Mouse (Mus musculus) liver, embryonic 16.5 days (tissue): ENCODE results near the gene Card11. TPM values are rescaled to one million over a fixed set of nuclear protein-coding genes. Genes with fewer than 3 reads are reported as not detected.

Experiments
- ATAC-seq: fragments of 200-750 bp; cut with Nextera tagmentation; 2 replicates; pipeline ENCODE4 v1.8.0; 2017; ENCODE audit warnings: low read depth, mild to moderate bottlenecking, moderate number of reproducible peaks, moderate library complexity
- H3K27ac ChIP-seq: fragments of 300-500 bp; sonication (generic); 2 replicates; pipeline ENCODE4 v1.5.1; 2014; ENCODE audit warnings: mild to moderate bottlenecking, low read length
- H3K27me3 ChIP-seq: fragments of 300-500 bp; sonication (generic); 2 replicates; pipeline ENCODE4 v1.6.1; 2014; ENCODE audit warnings: low read depth, low read length, mixed read lengths; ENCODE audit not compliant: control insufficient read depth, insufficient read depth
- H3K36me3 ChIP-seq: fragments of 300-500 bp; sonication (generic); 2 replicates; pipeline ENCODE4 v1.6.1; 2014; ENCODE audit warnings: mild to moderate bottlenecking; ENCODE audit not compliant: control insufficient read depth, insufficient read depth
- H3K4me1 ChIP-seq: fragments of 300-500 bp; sonication (generic); 2 replicates; pipeline ENCODE4 v1.6.1; 2014; ENCODE audit warnings: low read depth, low read length, mixed read lengths; ENCODE audit not compliant: control insufficient read depth
- H3K4me2 ChIP-seq: fragments of 300-500 bp; sonication (generic); 2 replicates; pipeline ENCODE4 v1.6.1; 2014; ENCODE audit warnings: low read depth, low read length, mixed read lengths
- H3K4me3 ChIP-seq: fragments of 300-500 bp; sonication (generic); 2 replicates; pipeline ENCODE4 v1.5.1; 2014; ENCODE audit warnings: low read depth, mild to moderate bottlenecking, low read length
- H3K9ac ChIP-seq: fragments of 300-500 bp; sonication (generic); 2 replicates; pipeline ENCODE4 v1.6.1; 2014; ENCODE audit warnings: low read depth, low read length
- H3K9me3 ChIP-seq: fragments of 300-500 bp; sonication (generic); replicated peaks from 2 replicates; pipeline ENCODE4 v1.6.1; 2016; ENCODE audit warnings: low read length; ENCODE audit not compliant: control insufficient read depth
- WGBS: fragments of 180-500 bp; shearing (Covaris S2); extraction: QIAGEN DNeasy Blood & Tissue Kit; methylation state at CpG from one replicate; pipeline ENCODE4 v1.1.7; 2014; ENCODE audit not compliant: insufficient replicate concordance; 5-methylcytosine and 5-hydroxymethylcytosine counted together
- polyA plus RNA-seq: library from polyadenylated mRNA; unstranded; fragments of >200 nt; fragmentation: Nextera tagmentation; extraction: Ambion mirVana; gene quantifications from 2 replicates; pipeline ENCODE4 v1.2.1, GENCODE M21; 2015

The Card11 gene
- polyA plus RNA-seq, 1 experiment from 2014 or later, result 0.08 TPM

DNA sequence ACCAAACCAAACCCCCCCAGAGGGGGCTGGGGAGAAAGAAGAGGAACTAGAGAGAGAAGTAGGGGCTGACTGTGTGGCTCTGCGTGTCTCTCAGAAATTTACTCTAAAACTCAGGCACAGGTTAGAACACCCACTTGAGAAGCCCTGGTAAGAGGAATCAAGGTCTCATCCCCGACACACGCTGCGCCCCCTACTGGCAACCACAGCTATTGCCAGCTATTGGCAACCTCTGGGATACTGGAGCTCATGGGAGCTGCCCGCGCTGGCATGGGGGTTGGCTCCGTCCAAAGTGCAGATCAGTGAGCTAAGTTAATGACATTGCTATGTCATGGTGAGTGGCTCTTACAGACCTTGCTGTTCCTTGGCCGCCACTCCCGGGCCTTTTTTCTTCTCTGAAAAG is 37.4 kb downstream of the Card11 start:
- no peaks in the 10 kb centered on the region for H3K36me3 ChIP-seq
- no peak overlapping the region for H3K27ac ChIP-seq
- 31% methylated on average over 9 of the region's 9 CpGs for WGBS

DNA sequence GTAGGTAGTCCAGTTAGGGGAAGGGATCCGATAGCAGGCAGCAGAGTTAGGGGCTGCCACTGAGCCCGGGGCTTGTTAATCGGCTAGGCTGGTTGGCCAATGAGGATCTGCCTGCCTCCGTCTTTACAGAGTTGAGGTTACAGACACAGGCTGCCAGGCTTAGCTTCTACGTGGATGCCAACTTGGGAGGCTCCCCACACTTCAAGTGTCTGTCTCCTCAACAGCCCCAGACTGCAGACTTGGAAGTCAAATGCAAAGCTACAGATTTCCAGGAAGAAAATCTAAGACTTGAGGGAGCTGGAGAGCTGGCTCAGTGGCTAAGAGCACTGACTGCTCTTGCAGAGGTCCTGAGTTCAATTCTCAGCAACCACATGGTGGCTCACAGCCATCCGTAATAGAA is 39.6 kb downstream of the Card11 start:
- ATAC-seq, result no peak
- Histone ChIP-seq H3K36me3 (no peaks in the 10 kb centered on the region), H3K9ac (no peak overlapping the region), H3K27ac (no peak overlapping the region), H3K9me3 (no peaks in the 10 kb centered on the region), H3K27me3 (no peaks in the 10 kb centered on the region), H3K4me2 (no peak overlapping the region), H3K4me1 (no peaks in the 10 kb centered on the region), H3K4me3 (no peak overlapping the region)
- 66% methylated on average over 6 of the region's 6 CpGs for WGBS

More for the DNA sequence above, 37.4 kb downstream of the Card11 start:
- Histone ChIP-seq H3K4me1 (no peaks in the 10 kb centered on the region), H3K9ac (no peak overlapping the region), H3K9me3 (no peaks in the 10 kb centered on the region), H3K4me3 (no peak overlapping the region), H3K27me3 (no peaks in the 10 kb centered on the region), H3K4me2 (no peak overlapping the region)
- ATAC-seq, result no peak

DNA sequence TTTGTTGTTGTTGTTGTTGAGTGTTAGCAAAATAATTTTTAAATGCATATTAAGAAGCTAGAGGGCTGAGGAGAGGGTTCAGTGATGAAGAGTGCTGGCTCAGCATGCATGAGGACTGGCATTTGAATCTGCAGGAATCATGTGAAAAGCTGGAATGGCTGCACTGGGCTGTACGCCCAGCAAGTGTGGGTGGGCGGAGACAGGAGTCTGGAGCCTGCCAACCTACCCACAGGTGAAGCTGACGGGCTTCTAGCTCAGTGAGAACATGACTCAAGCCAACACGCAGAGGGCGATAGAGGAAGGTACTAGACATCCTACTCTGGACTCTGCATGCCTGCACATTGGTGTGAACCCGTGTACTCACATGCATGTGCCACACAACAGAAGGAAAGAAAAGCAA is 41.2 kb downstream of the Card11 start:
- Histone ChIP-seq H3K27ac (no peak overlapping the region), H3K4me1 (no peaks in the 10 kb centered on the region), H3K9me3 (no peaks in the 10 kb centered on the region), H3K4me3 (no peak overlapping the region), H3K4me2 (no peak overlapping the region), H3K27me3 (no peaks in the 10 kb centered on the region), H3K36me3 (no peaks in the 10 kb centered on the region), H3K9ac (no peak overlapping the region)
- 62% methylated on average over 6 of the region's 6 CpGs for WGBS
- no peak for ATAC-seq

DNA sequence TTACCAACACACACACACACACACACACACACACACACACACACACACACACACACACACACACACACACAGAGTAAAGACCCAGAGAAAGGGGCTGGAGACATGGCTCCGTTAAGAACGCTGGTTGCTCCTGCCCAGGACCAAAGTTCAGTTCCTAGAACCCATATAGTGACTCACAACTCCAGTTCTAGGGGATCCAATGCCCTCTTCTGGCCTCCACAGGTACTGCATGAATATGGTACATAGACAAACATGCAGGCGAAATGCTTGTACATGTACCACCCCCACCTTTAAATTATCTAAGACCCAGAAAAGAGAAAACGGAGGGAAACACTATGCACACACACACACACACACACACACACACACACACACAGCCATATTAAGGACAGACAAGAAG is 43.3 kb downstream of the Card11 start:
- WGBS, result 65% methylated on average over 4 of the region's 4 CpGs
- no peaks in the 10 kb centered on the region for H3K4me1 ChIP-seq
- no peak overlapping the region for H3K4me2 ChIP-seq
- no peaks in the 10 kb centered on the region for H3K36me3 ChIP-seq
- H3K27me3 ChIP-seq, result no peaks in the 10 kb centered on the region
- no peaks in the 10 kb centered on the region for H3K9me3 ChIP-seq
- H3K9ac ChIP-seq, result no peak overlapping the region
- no peak overlapping the region for H3K27ac ChIP-seq
- ATAC-seq, result no peak
- H3K4me3 ChIP-seq, result no peak overlapping the region

DNA sequence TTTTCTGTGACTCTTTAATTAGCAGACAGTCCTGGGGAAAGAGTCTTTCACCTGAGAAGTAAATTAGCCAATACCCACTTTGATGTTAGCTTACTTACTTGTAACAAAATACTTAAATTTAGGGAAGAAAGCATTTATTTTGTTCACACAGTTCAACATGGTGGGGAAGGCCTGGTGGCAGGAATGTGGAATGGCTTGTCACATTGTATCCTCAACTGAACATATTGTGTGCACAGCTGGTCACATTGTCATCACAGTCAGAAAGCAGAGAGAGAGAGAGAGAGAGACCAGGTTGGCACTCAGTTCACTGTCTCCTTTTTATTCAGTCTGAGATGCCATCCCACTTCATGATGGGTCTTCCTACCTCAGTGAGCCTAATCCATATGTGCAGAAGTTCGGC is 44.7 kb downstream of the Card11 start:
- Histone ChIP-seq H3K4me2 (no peak overlapping the region), H3K9me3 (no peaks in the 10 kb centered on the region), H3K27ac (no peak overlapping the region), H3K36me3 (no peaks in the 10 kb centered on the region), H3K4me3 (no peak overlapping the region), H3K27me3 (no peaks in the 10 kb centered on the region), H3K9ac (no peak overlapping the region), H3K4me1 (no peaks in the 10 kb centered on the region)
- 62% methylated on average over 1 of the region's 1 CpGs for WGBS
- ATAC-seq, result no peak

DNA sequence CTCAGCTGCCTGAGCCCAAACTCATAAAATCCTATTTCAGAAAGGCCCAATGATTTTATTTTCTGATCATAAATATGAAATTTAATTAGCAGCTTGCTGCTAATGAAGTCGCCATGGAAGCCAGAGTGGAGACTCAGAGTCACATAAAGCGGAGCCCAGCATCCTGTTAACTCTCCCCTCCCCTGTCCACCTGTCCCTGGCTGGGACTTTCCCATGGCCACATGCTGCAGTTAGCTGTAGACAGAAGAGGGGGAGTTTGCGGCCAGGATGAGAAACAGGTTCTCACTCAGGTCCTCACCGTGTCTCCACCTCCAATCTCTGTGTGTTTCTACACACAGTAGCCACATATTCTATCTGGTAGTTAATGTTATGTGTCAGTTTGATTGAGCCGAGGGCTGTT is 48.6 kb downstream of the Card11 start:
- no peak overlapping the region for H3K4me2 ChIP-seq
- ATAC-seq, result no peak
- H3K4me3 ChIP-seq, result no peak overlapping the region
- H3K9ac ChIP-seq, result no peak overlapping the region
- H3K27ac ChIP-seq, result no peak overlapping the region
- WGBS, result 58% methylated on average over 5 of the region's 5 CpGs
- no peaks in the 10 kb centered on the region for H3K36me3 ChIP-seq
- no peaks in the 10 kb centered on the region for H3K27me3 ChIP-seq
- no peaks in the 10 kb centered on the region for H3K9me3 ChIP-seq
- no peaks in the 10 kb centered on the region for H3K4me1 ChIP-seq

DNA sequence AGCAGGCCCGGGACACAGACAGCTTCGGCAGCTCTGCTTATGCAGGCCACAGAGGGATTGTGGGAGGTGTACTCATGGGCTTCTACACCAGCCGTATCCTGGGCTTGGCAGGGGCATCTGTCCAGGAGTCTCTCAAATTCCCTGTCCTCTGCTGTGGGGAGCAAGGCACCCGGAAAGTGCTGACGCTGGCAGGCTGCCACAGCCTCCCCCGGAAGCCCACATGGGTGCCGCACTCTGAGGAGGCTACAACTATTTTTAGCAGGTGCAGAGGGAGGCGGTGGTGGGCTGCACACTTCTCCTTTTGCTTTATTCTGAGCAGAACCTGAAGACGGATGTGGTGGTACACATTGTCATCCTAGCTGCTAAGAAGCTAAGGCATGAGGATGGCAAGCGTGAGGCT is 52.4 kb downstream of the Card11 start:
- Histone ChIP-seq H3K27me3 (no peaks in the 10 kb centered on the region), H3K27ac (no peak overlapping the region), H3K9me3 (no peaks in the 10 kb centered on the region), H3K4me3 (no peak overlapping the region), H3K9ac (no peak overlapping the region), H3K4me2 (no peak overlapping the region), H3K4me1 (no peaks in the 10 kb centered on the region), H3K36me3 (no peaks in the 10 kb centered on the region)
- WGBS, result 14% methylated on average over 10 of the region's 10 CpGs
- no peak for ATAC-seq

DNA sequence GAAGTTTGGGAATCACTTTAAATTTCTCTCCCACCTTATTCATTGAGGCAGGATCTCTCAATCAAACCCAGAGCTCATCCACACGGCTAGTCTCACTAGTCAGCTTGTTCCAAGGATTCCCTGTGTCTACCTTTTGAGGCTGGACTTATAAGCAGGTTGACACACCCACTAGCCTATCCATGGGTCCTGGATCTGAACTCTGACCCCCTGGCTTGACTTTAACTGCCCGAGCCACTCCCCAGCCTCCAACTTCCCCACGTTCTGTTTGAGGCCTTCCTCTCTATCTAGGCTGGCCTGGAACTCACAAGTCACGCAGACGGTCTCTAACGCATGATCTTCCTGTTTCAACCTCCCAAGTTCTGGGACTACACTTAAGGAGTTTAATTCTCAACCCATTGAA is 54.3 kb downstream of the Card11 start:
- WGBS, result 38% methylated on average over 6 of the region's 6 CpGs
- Histone ChIP-seq H3K36me3 (no peaks in the 10 kb centered on the region), H3K4me1 (no peaks in the 10 kb centered on the region), H3K9ac (no peak overlapping the region), H3K4me3 (no peak overlapping the region), H3K27me3 (no peaks in the 10 kb centered on the region), H3K9me3 (no peaks in the 10 kb centered on the region), H3K4me2 (no peak overlapping the region), H3K27ac (no peak overlapping the region)
- ATAC-seq, result no peak

DNA sequence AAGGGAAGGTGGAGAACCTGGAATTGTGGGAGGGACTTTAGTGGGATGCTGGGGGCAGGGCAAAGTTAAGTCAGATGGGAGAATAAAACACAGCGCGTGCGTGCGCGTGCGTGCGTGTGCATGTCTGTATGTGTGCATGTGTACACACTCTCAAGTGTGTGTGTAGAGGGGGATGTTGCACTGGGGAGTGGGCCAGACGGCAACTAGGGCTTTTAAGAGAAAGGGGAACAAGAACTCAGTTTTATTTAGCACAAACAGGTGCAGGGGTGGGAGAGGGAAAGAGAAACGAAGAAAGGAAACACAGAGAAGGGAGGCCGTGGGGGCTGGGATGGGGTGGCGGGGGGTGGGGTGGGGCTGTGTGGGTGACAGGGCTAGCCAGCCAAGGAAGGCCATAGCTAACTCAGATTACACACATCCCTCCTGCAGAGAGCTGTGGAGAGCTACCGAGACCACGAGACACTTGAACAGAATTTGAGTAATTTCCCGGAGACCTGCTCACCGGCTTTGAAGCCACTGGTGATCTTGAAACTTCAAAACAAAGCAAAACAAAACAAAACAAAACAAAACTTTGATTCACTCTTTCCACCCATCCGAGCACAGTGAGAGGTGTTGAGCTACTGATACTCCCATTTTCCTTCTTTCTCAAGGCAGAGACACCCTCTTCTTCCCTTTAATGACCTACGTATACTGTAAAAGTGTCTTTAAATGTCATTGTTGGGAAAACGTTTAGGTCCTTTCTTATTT is 55.8 kb downstream of the Card11 start:
- Histone ChIP-seq H3K9ac (no peak overlapping the region), H3K27ac (no peak overlapping the region), H3K4me2 (no peak overlapping the region), H3K4me1 (no peaks in the 10 kb centered on the region), H3K4me3 (no peak overlapping the region), H3K36me3 (no peaks in the 10 kb centered on the region), H3K9me3 (no peaks in the 10 kb centered on the region), H3K27me3 (no peaks in the 10 kb centered on the region)
- no peak for ATAC-seq
- WGBS, result 49% methylated on average over 18 of the region's 18 CpGs
